Mouse (Mus musculus): ENCODE data around the gene Ddx39b. TPM values are rescaled to one million over a fixed set of nuclear protein-coding genes. Genes with fewer than 3 reads are reported as not detected.

Ddx39b gene
- total and polyA plus RNA-seq, 3 experiments = 206 to 787 (median 581) TPM

DNA sequence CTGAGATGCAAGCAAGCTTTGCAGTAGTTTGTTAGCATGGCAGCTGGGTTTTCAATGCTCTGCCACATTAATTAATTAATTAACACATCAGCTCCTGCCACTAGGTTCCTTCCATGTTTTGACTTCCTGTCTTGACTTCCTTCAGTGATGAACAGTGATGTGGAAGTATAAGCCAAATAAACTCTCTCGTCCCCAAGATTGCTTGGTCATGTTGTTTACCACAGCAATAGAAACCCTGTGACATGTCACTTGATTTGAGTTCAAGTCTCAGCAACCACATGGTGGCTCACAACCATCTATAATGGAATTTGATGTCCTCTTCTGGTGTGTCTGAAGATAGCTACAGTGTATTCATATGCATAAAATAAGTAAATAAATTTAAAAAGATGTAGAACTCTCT lies 15.8 kb downstream of the Ddx39b start:
- H3K36me3 ChIP-seq (ENCODE audit: control insufficient read depth in 1 of 2, insufficient read depth in 2 of 2, low read length in 2 of 2) = peaks cover 0 to 8% of the 10 kb centered on the region in 2 experiments; a peak in 1 of 4 replicates
- H3K27ac ChIP-seq (ENCODE audit: control insufficient read depth, low read depth, low read length) = 0 out of 2 replicates have a peak overlapping the region, but pooled peaks have one; percentile 71
- peaks cover 7 to 19% of the 10 kb centered on the region in 2 experiments for H3K4me1 ChIP-seq (ENCODE audit: control insufficient read depth in 1 of 2, insufficient read depth in 2 of 2, low read length in 2 of 2)
- H3K9me3 ChIP-seq (replicated peaks; ENCODE audit: insufficient read depth, low read length) = no peaks in the 10 kb centered on the region
- peak overlapping the region; percentile 82 to 85 for H3K4me3 ChIP-seq (ENCODE audit: control insufficient read depth in 1 of 2, insufficient read depth in 1 of 2, low read depth in 2 of 2, low read length in 2 of 2)
- no peaks in the 10 kb centered on the region for H3K27me3 ChIP-seq (ENCODE audit: control insufficient read depth in 1 of 2, insufficient read depth in 2 of 2, low read length in 2 of 2)
- peak; percentile 73 for DNase-seq (ENCODE audit: low read depth, low spot score)
- H3K9ac ChIP-seq (ENCODE audit: control insufficient read depth, low read depth, low read length, poor library complexity, severe bottlenecking) = peak overlapping the region; percentile 80
- TF ChIP-seq MAX (IDR thresholded peaks at IDR 0.05; ENCODE audit: low read length) = no peak
- TF ChIP-seq MXI1 (IDR thresholded peaks at IDR 0.05; ENCODE audit: low read depth, low read length) = peak; percentile 66
- peak in 1 of 3 experiments; percentile 12; a peak in 1 of 6 replicates for TF ChIP-seq CTCF (IDR thresholded peaks at IDR 0.05 in 2 of 3, conservative IDR thresholded peaks at IDR 0.05 in 1 of 3; ENCODE audit: control insufficient read depth in 1 of 3, insufficient read depth in 1 of 3, low read depth in 2 of 3, low read length in 3 of 3, poor library complexity in 1 of 3, severe bottlenecking in 1 of 3)
- TF ChIP-seq ZKSCAN1 (IDR thresholded peaks at IDR 0.05; ENCODE audit: low read depth, low read length) = no peak
- TF ChIP-seq CHD1 (IDR thresholded peaks at IDR 0.05; ENCODE audit: low read depth, low read length) = no peak
- TF ChIP-seq TAL1 (IDR thresholded peaks at IDR 0.05; ENCODE audit: low read length) = no peak
- 0 out of 2 replicates have a peak, but pooled peaks have one; percentile 25 for TF ChIP-seq MYC (IDR thresholded peaks at IDR 0.05; ENCODE audit: low read depth, low read length)
- no peak for TF ChIP-seq JUND (IDR thresholded peaks at IDR 0.05; ENCODE audit: low read depth, low read length)
- TF ChIP-seq POLR2A (IDR thresholded peaks at IDR 0.05; ENCODE audit: control insufficient read depth in 1 of 2, insufficient read depth in 1 of 2, low read depth in 1 of 2, low read length in 2 of 2, poor library complexity in 1 of 2) = no peak
- TF ChIP-seq MAFK (IDR thresholded peaks at IDR 0.05; ENCODE audit: borderline replicate concordance, low read depth, low read length) = no peak
- TF ChIP-seq SIN3A (IDR thresholded peaks at IDR 0.05; ENCODE audit: low read length) = no peak
- peak; percentile 32 for TF ChIP-seq SMC3 (IDR thresholded peaks at IDR 0.05; ENCODE audit: low read depth, low read length)
- no peak for TF ChIP-seq E2F4 (IDR thresholded peaks at IDR 0.05; ENCODE audit: borderline replicate concordance, low read depth, low read length)
- 0 out of 2 replicates have a peak, but pooled peaks have one; percentile 5 for TF ChIP-seq ETS1 (IDR thresholded peaks at IDR 0.05; ENCODE audit: low read depth, low read length)
- no peak for TF ChIP-seq ELF1 (IDR thresholded peaks at IDR 0.05; ENCODE audit: low read depth, low read length)
- H3K79me2 ChIP-seq (ENCODE audit: control insufficient read depth, insufficient read depth, low read length, poor library complexity) = no peaks in the 10 kb centered on the region; the same call in 1 of the 2 replicates

- Histone ChIP-seq H3K79me2 (ENCODE audit: control insufficient read depth, insufficient read depth, low read length, poor library complexity) (peaks cover under 1% of the 10 kb centered on the region; the same call in 1 of the 2 replicates), H3K4me3 (ENCODE audit: control insufficient read depth in 1 of 2, insufficient read depth in 1 of 2, low read depth in 2 of 2, low read length in 2 of 2) (peak overlapping the region; percentile 82 to 85), H3K27ac (ENCODE audit: control insufficient read depth, low read depth, low read length) (peak overlapping the region; percentile 71), H3K27me3 (ENCODE audit: control insufficient read depth in 1 of 2, insufficient read depth in 2 of 2, low read length in 2 of 2) (no peaks in the 10 kb centered on the region), H3K9me3 (replicated peaks; ENCODE audit: insufficient read depth, low read length) (no peaks in the 10 kb centered on the region), H3K4me1 (ENCODE audit: control insufficient read depth in 1 of 2, insufficient read depth in 2 of 2, low read length in 2 of 2) (peaks cover 7 to 19% of the 10 kb centered on the region in 2 experiments), H3K36me3 (ENCODE audit: control insufficient read depth in 1 of 2, insufficient read depth in 2 of 2, low read length in 2 of 2) (peaks cover 0 to 8% of the 10 kb centered on the region in 2 experiments; a peak in 1 of 4 replicates), H3K9ac (ENCODE audit: control insufficient read depth, low read depth, low read length, poor library complexity, severe bottlenecking) (peak overlapping the region; percentile 80)
- peak; percentile 99 for DNase-seq (ENCODE audit: low read depth, low spot score)
- no peak for TF ChIP-seq NRF1 (IDR thresholded peaks at IDR 0.05; ENCODE audit: insufficient read depth, low read depth, low read length, poor library complexity, severe bottlenecking)
- peak; percentile 83 for TF ChIP-seq ZC3H11A (IDR thresholded peaks at IDR 0.05; ENCODE audit: low read depth, low read length)
- peak; percentile 81 for TF ChIP-seq ELF1 (IDR thresholded peaks at IDR 0.05; ENCODE audit: low read depth, low read length)
- no peak for TF ChIP-seq MAZ (IDR thresholded peaks at IDR 0.05; ENCODE audit: low read depth, low read length)
- TF ChIP-seq SIN3A (IDR thresholded peaks at IDR 0.05; ENCODE audit: low read length) = peak; percentile 99
- no peak for TF ChIP-seq MYB (IDR thresholded peaks at IDR 0.05; ENCODE audit: low read depth, low read length)
- no peak for TF ChIP-seq GATA1 (IDR thresholded peaks at IDR 0.05; ENCODE audit: low read depth, low read length)
- peak; percentile 77 for TF ChIP-seq HCFC1 (IDR thresholded peaks at IDR 0.05; ENCODE audit: low read depth, low read length)
- no peak for TF ChIP-seq GABPA (IDR thresholded peaks at IDR 0.05; ENCODE audit: low read depth, low read length)
- TF ChIP-seq ZKSCAN1 (IDR thresholded peaks at IDR 0.05; ENCODE audit: low read depth, low read length) = no peak
- TF ChIP-seq SMC3 (IDR thresholded peaks at IDR 0.05; ENCODE audit: low read depth, low read length) = peak; percentile 90
- TF ChIP-seq KAT2A (conservative IDR thresholded peaks at IDR 0.05; ENCODE audit: low read depth, low read length) = no peak
- peak; percentile 91 for TF ChIP-seq MYC (IDR thresholded peaks at IDR 0.05; ENCODE audit: low read depth, low read length)
- TF ChIP-seq TCF12 (IDR thresholded peaks at IDR 0.05; ENCODE audit: low read depth, low read length) = peak; percentile 54
- TF ChIP-seq MAFK (IDR thresholded peaks at IDR 0.05; ENCODE audit: borderline replicate concordance, low read depth, low read length) = no peak
- no peak for TF ChIP-seq E2F4 (IDR thresholded peaks at IDR 0.05; ENCODE audit: borderline replicate concordance, low read depth, low read length)
- TF ChIP-seq BHLHE40 (IDR thresholded peaks at IDR 0.05; ENCODE audit: borderline replicate concordance, low read depth, low read length) = peak; percentile 94
- TF ChIP-seq JUND (IDR thresholded peaks at IDR 0.05; ENCODE audit: low read depth, low read length) = no peak
- peak; percentile 99 for TF ChIP-seq MXI1 (IDR thresholded peaks at IDR 0.05; ENCODE audit: low read depth, low read length)
- TF ChIP-seq POLR2A (IDR thresholded peaks at IDR 0.05; ENCODE audit: control insufficient read depth in 1 of 2, insufficient read depth in 1 of 2, low read depth in 1 of 2, low read length in 2 of 2, poor library complexity in 1 of 2) = peak in 1 of 2 experiments; percentile 40; a peak in 1 of 4 replicates
- TF ChIP-seq RCOR1 (IDR thresholded peaks at IDR 0.05; ENCODE audit: low read depth, low read length) = no peak
- TF ChIP-seq ZNF384 (IDR thresholded peaks at IDR 0.05; ENCODE audit: low read depth, low read length) = no peak
- TF ChIP-seq TBP (IDR thresholded peaks at IDR 0.05; ENCODE audit: low read depth, low read length) = peak; percentile 60; the same call in 1 of the 2 replicates
Observed at GRCm38 (mm10) chr17:35257824-35258491, 16.4 kb downstream of the Ddx39b start.
